Mouse (Mus musculus) left cerebral cortex, adult 11 months (tissue): ENCODE measurements around the gene Hist1h3i.
"Not testable (repeated sequence)": the region's sequence is repeated elsewhere in the genome, so short reads cannot be mapped to it uniquely, and the experiment has no call there.

Experiments
- DNase-seq: peaks from one replicate; pipeline ENCODE4 v3.0.0; 2022; ENCODE audit warnings: low spot score

The Hist1h3i gene

GRCm38 (mm10) chr13:21782361-21783254 lies 562 bp downstream of the Hist1h3i start:
- DNase-seq, result not testable (repeated sequence)

- DNase-seq, result no peak
Observed at GRCm38 (mm10) chr13:21781639-21782038, 1.5 kb downstream of the Hist1h3i start.

- DNase-seq, result no peak
Observed at GRCm38 (mm10) chr13:21781021-21781555, 2.1 kb downstream of the Hist1h3i start.

- peak; percentile 36 for DNase-seq
Observed at GRCm38 (mm10) chr13:21779767-21780731, 3.1 kb downstream of the Hist1h3i start, which contains the start of gene Hist1h1b. Gene Hist1h1b, minus strand, starts transcription at chr13:21780625.

- DNase-seq, result peak; percentile 77
Observed at GRCm38 (mm10) chr13:21778814-21779766, 4.1 kb downstream of the Hist1h3i start.

GRCm38 (mm10) chr13:21755707-21756106 lies 27.5 kb downstream of the Hist1h3i start:
- DNase-seq, result no peak

GRCm38 (mm10) chr13:21754294-21755001 lies 28.7 kb downstream of the Hist1h3i start:
- not testable (repeated sequence) for DNase-seq

- peak; percentile 88 for DNase-seq
Observed at GRCm38 (mm10) chr13:21753524-21754285, 29.5 kb downstream of the Hist1h3i start, which contains the start of the genes Hist1h2ak and Hist1h2bn. Gene Hist1h2ak, minus strand, starts transcription at chr13:21753827. Gene Hist1h2bn, plus strand, starts transcription at chr13:21754123.

- DNase-seq, result no peak
Observed at GRCm38 (mm10) chr13:21753051-21753523, 30.1 kb downstream of the Hist1h3i start.

- DNase-seq, result no peak
Observed at GRCm38 (mm10) chr13:21752356-21752755, 30.8 kb downstream of the Hist1h3i start.

GRCm38 (mm10) chr13:21751827-21752226 lies 31.3 kb downstream of the Hist1h3i start:
- no peak for DNase-seq

- DNase-seq, result no peak
Observed at GRCm38 (mm10) chr13:21751417-21751816, 31.8 kb downstream of the Hist1h3i start.

- peak; percentile 91 for DNase-seq
Observed at GRCm38 (mm10) chr13:21750159-21751017, 32.8 kb downstream of the Hist1h3i start, which contains the start of gene Hist1h4k. Gene Hist1h4k, minus strand, starts transcription at chr13:21750505.

GRCm38 (mm10) chr13:21749387-21750158 lies 33.6 kb downstream of the Hist1h3i start:
- no peak for DNase-seq

- no peak for DNase-seq
Observed at GRCm38 (mm10) chr13:21745006-21745405, 38.2 kb downstream of the Hist1h3i start.

GRCm38 (mm10) chr13:21734906-21735767 lies 48.0 kb downstream of the Hist1h3i start, which contains the start of gene Hist1h4j:
Gene Hist1h4j, plus strand, starts transcription at chr13:21735064.
- DNase-seq, result peak; percentile 77
